Mouse (Mus musculus): Measurements from ENCODE around the gene Prkcz. TPM values are rescaled to one million over a fixed set of nuclear protein-coding genes. Genes with fewer than 3 reads are reported as not detected.

The Prkcz gene
- total RNA-seq, 2 experiments from 2014 or later, result 1.7 to 2.3 TPM

GRCm38 (mm10) chr4:155228461-155228860, 132.7 kb downstream of the Prkcz start:
- DNase-seq (ENCODE audit: low spot score), result no peak
- intact Hi-C loops (cut with DNase I), result no loop called here

GRCm38 (mm10) chr4:155227986-155228385, 133.2 kb downstream of the Prkcz start:
- DNase-seq (ENCODE audit: low spot score), result no peak
- intact Hi-C loops (cut with DNase I), result no loop called here

- intact Hi-C loops (cut with DNase I), result loop anchor here (2.0 kb wide), 1 partner anchor 23 kb away; the partner anchor contains the start of gene Faap20
These were observed 135.2 kb downstream of the Prkcz start for GRCm38 (mm10) chr4:155225918-155226317.

GRCm38 (mm10) chr4:155223594-155224528, 137.3 kb downstream of the Prkcz start:
- intact Hi-C loops (cut with DNase I), result loop anchor here (2.0 to 5.0 kb wide), 2 partner anchors 25 to 97 kb away; partner anchors contain the start of gene Faap20
- DNase-seq (ENCODE audit: low spot score), result no peak

More at GRCm38 (mm10) chr4:155225918-155226317, 135.2 kb downstream of the Prkcz start:
- DNase-seq (ENCODE audit: low spot score), result no peak

GRCm38 (mm10) chr4:155222841-155223593, 138.1 kb downstream of the Prkcz start:
- intact Hi-C loops (cut with DNase I), result loop anchor here (5.0 kb wide), 1 partner anchor 96 kb away; no protein-coding TSS in a partner anchor
- DNase-seq (ENCODE audit: low spot score), result peak; percentile 99

GRCm38 (mm10) chr4:155222552-155222840, 138.7 kb downstream of the Prkcz start, which contains the start of gene Ski:
Gene Ski, minus strand, starts transcription at chr4:155222592.
- intact Hi-C loops (cut with DNase I), result loop anchor here (5.0 kb wide), 1 partner anchor 95 kb away; no protein-coding TSS in a partner anchor
- DNase-seq (ENCODE audit: low spot score), result no peak

GRCm38 (mm10) chr4:155221599-155222551, 139.3 kb downstream of the Prkcz start:
- DNase-seq (ENCODE audit: low spot score), result peak; percentile 58
- intact Hi-C loops (cut with DNase I), result loop anchor here (5.0 kb wide), 1 partner anchor 95 kb away; no protein-coding TSS in a partner anchor

GRCm38 (mm10) chr4:155221106-155221505, 140.1 kb downstream of the Prkcz start:
- intact Hi-C loops (cut with DNase I), result loop anchor here (5.0 kb wide), 1 partner anchor 94 kb away; no protein-coding TSS in a partner anchor
- no peak for DNase-seq (ENCODE audit: low spot score)

GRCm38 (mm10) chr4:155220213-155221100, 140.7 kb downstream of the Prkcz start:
- no peak for DNase-seq (ENCODE audit: low spot score)
- intact Hi-C loops (cut with DNase I), result loop anchor here (5.0 kb wide), 1 partner anchor 93 kb away; no protein-coding TSS in a partner anchor

GRCm38 (mm10) chr4:155219271-155220212, 141.6 kb downstream of the Prkcz start:
- intact Hi-C loops (cut with DNase I), result loop anchor here (5.0 kb wide), 3 partner anchors 42 to 92 kb away; no protein-coding TSS in a partner anchor
- DNase-seq (ENCODE audit: low spot score), result no peak

- intact Hi-C loops (cut with DNase I), result loop anchor here (5.0 kb wide), 2 partner anchors 41 to 66 kb away; no protein-coding TSS in a partner anchor
- no peak for DNase-seq (ENCODE audit: low spot score)
These were observed 142.9 kb downstream of the Prkcz start for GRCm38 (mm10) chr4:155218104-155218732.

- no peak for DNase-seq (ENCODE audit: low spot score)
- intact Hi-C loops (cut with DNase I), result loop anchor here (5.0 kb wide), 2 partner anchors 40 to 65 kb away; no protein-coding TSS in a partner anchor
These were observed 143.7 kb downstream of the Prkcz start for GRCm38 (mm10) chr4:155217241-155218103.

- DNase-seq (ENCODE audit: low spot score), result peak; percentile 58
- intact Hi-C loops (cut with DNase I), result loop anchor here (5.0 kb wide), 2 partner anchors 39 to 64 kb away; no protein-coding TSS in a partner anchor
These were observed 145.2 kb downstream of the Prkcz start for GRCm38 (mm10) chr4:155215773-155216630.

GRCm38 (mm10) chr4:155215203-155215602, 146.0 kb downstream of the Prkcz start:
- DNase-seq (ENCODE audit: low spot score), result no peak
- intact Hi-C loops (cut with DNase I), result loop anchor here (5.0 kb wide), 2 partner anchors 38 to 63 kb away; no protein-coding TSS in a partner anchor

Measured in heart, postnatal 25 days (tissue).